Mouse (Mus musculus) MEL (cell line): ENCODE data around the gene Akr1cl. TPM values are rescaled to one million over a fixed set of nuclear protein-coding genes. Genes with fewer than 3 reads are reported as not detected.

Experiments
- DNase-seq: peaks from one replicate; pipeline ENCODE4 v3.0.0; 2011; ENCODE audit warnings: low read depth, low spot score
- H3K27ac ChIP-seq: 2 replicates; pipeline ENCODE4 v1.5.1; 2012; ENCODE audit warnings: low read depth, mild to moderate bottlenecking, control low read depth, low read length, moderate library complexity; ENCODE audit not compliant: control insufficient read depth
- H3K27me3 ChIP-seq, 2 experiments: fragments of 150-350 bp in 1 of 2; sonication (generic) in 1 of 2; 2 replicates each; pipeline ENCODE4 v1.6.1; 2012; ENCODE audit warnings: low read length in 2 of 2, mild to moderate bottlenecking in 2 of 2, improper control_type of control experiment in 1 of 2, moderate library complexity in 1 of 2; ENCODE audit not compliant: insufficient read depth in 2 of 2, control insufficient read depth in 1 of 2
- H3K36me3 ChIP-seq, 2 experiments: 2 replicates each; pipeline ENCODE4 v1.6.1; 2012 to 2014; ENCODE audit warnings: low read length in 2 of 2, improper control_type of control experiment in 1 of 2, inconsistent platforms in 1 of 2, mild to moderate bottlenecking in 1 of 2; ENCODE audit not compliant: insufficient read depth in 2 of 2, control insufficient read depth in 1 of 2
- H3K4me1 ChIP-seq, 2 experiments: fragments of 150-350 bp in 1 of 2; sonication (generic) in 1 of 2; 2 replicates each; pipeline ENCODE4 v1.6.1; 2012; ENCODE audit warnings: low read length in 2 of 2, improper control_type of control experiment in 1 of 2, mild to moderate bottlenecking in 1 of 2; ENCODE audit not compliant: insufficient read depth in 2 of 2, control insufficient read depth in 1 of 2
- H3K4me3 ChIP-seq, 2 experiments: fragments of 150-350 bp in 1 of 2; sonication (generic) in 1 of 2; 2 replicates each; pipeline ENCODE4 v1.5.1; 2012; ENCODE audit warnings: low read depth in 2 of 2, low read length in 2 of 2, mild to moderate bottlenecking in 2 of 2, moderate library complexity in 2 of 2, control low read depth in 1 of 2, improper control_type of control experiment in 1 of 2; ENCODE audit not compliant: control insufficient read depth in 1 of 2, insufficient read depth in 1 of 2
- H3K79me2 ChIP-seq: 2 replicates; pipeline ENCODE4 v1.6.1; 2012; ENCODE audit warnings: mild to moderate bottlenecking, low read length, moderate library complexity; ENCODE audit not compliant: control insufficient read depth, poor library complexity, insufficient read depth
- H3K9ac ChIP-seq: 2 replicates; pipeline ENCODE4 v1.6.1; 2012; ENCODE audit warnings: low read depth, mild to moderate bottlenecking, control low read depth, low read length, moderate library complexity; ENCODE audit not compliant: control insufficient read depth, poor library complexity, severe bottlenecking
- H3K9me3 ChIP-seq: fragments of 150-350 bp; sonication (generic); replicated peaks from 2 replicates; pipeline ENCODE4 v1.6.1; 2012; ENCODE audit warnings: mild to moderate bottlenecking, low read length, improper control_type of control experiment, moderate library complexity; ENCODE audit not compliant: insufficient read depth
- CHD1 ChIP-seq: IDR thresholded peaks from 2 replicates; pipeline ENCODE4 v1.6.1; 2012; ENCODE audit warnings: low read depth, mild to moderate bottlenecking, inconsistent platforms, low read length, improper control_type of control experiment
- ELF1 ChIP-seq: IDR thresholded peaks from 2 replicates; pipeline ENCODE4 v1.6.1; 2014; ENCODE audit warnings: low read depth, mild to moderate bottlenecking, inconsistent platforms, low read length, improper control_type of control experiment, moderate library complexity
- GABPA ChIP-seq: IDR thresholded peaks from 2 replicates; pipeline ENCODE4 v1.6.1; 2012; ENCODE audit warnings: low read depth, mild to moderate bottlenecking, inconsistent platforms, low read length, improper control_type of control experiment, moderate library complexity
- GATA1 ChIP-seq: IDR thresholded peaks from 2 replicates; pipeline ENCODE4 v1.6.1; 2011; ENCODE audit warnings: low read depth, low read length, improper control_type of control experiment
- HCFC1 ChIP-seq: IDR thresholded peaks from 2 replicates; pipeline ENCODE4 v1.6.1; 2012; ENCODE audit warnings: low read depth, mild to moderate bottlenecking, inconsistent platforms, low read length, improper control_type of control experiment, moderate library complexity
- KAT2A ChIP-seq: conservative IDR thresholded peaks from 2 replicates; pipeline ENCODE4 v1.6.1; 2012; ENCODE audit warnings: low read depth, low read length, improper control_type of control experiment, inconsistent platforms
- MEF2A ChIP-seq: IDR thresholded peaks from 2 replicates; pipeline ENCODE4 v1.6.1; 2014; ENCODE audit warnings: low read depth, mild to moderate bottlenecking, inconsistent platforms, low read length, improper control_type of control experiment; ENCODE audit not compliant: poor library complexity, insufficient replicate concordance, severe bottlenecking; ENCODE audit errors: extremely low read depth
- MYB ChIP-seq: IDR thresholded peaks from 2 replicates; pipeline ENCODE4 v1.6.1; 2011; ENCODE audit warnings: mild to moderate bottlenecking, low read depth, low read length, improper control_type of control experiment
- POLR2AphosphoS2 ChIP-seq: IDR thresholded peaks from 2 replicates; pipeline ENCODE4 v1.6.1; 2011; ENCODE audit warnings: low read length, improper control_type of control experiment
- POLR2AphosphoS5 ChIP-seq: IDR thresholded peaks from 2 replicates; pipeline ENCODE4 v1.6.1; 2012; ENCODE audit warnings: low read depth, borderline replicate concordance, mild to moderate bottlenecking, inconsistent platforms, low read length, moderate library complexity, mixed read lengths
- SIN3A ChIP-seq: IDR thresholded peaks from 2 replicates; pipeline ENCODE4 v1.6.1; 2012; ENCODE audit warnings: low read length, improper control_type of control experiment, inconsistent platforms
- TBP ChIP-seq: IDR thresholded peaks from 2 replicates; pipeline ENCODE4 v1.8.0; 2011; ENCODE audit warnings: low read depth, low read length, improper control_type of control experiment
- UBTF ChIP-seq: IDR thresholded peaks from 2 replicates; pipeline ENCODE4 v1.6.1; 2012; ENCODE audit warnings: low read depth, mild to moderate bottlenecking, inconsistent platforms, low read length, improper control_type of control experiment, moderate library complexity, borderline replicate concordance; ENCODE audit not compliant: insufficient read depth
- USF2 ChIP-seq, 2 experiments: IDR thresholded peaks; 2 replicates each; pipeline ENCODE4 v1.6.1; 2011 to 2012; ENCODE audit warnings: improper control_type of control experiment in 2 of 2, low read length in 2 of 2, borderline replicate concordance in 1 of 2, inconsistent platforms in 1 of 2, low read depth in 1 of 2, mild to moderate bottlenecking in 1 of 2; ENCODE audit not compliant: insufficient read depth in 1 of 2
- ZC3H11A ChIP-seq: IDR thresholded peaks from 2 replicates; pipeline ENCODE4 v1.6.1; 2012; ENCODE audit warnings: low read depth, mild to moderate bottlenecking, inconsistent platforms, low read length, improper control_type of control experiment
- ZKSCAN1 ChIP-seq: IDR thresholded peaks from 2 replicates; pipeline ENCODE4 v1.6.1; 2012; ENCODE audit warnings: low read depth, mild to moderate bottlenecking, inconsistent platforms, low read length, improper control_type of control experiment, moderate library complexity
- ZMIZ1 ChIP-seq: IDR thresholded peaks from 2 replicates; pipeline ENCODE4 v1.6.1; 2012; ENCODE audit warnings: low read depth, mild to moderate bottlenecking, inconsistent platforms, low read length, improper control_type of control experiment, moderate library complexity
- ZNF384 ChIP-seq: IDR thresholded peaks from 2 replicates; pipeline ENCODE4 v1.6.1; 2012; ENCODE audit warnings: low read depth, mild to moderate bottlenecking, inconsistent platforms, low read length, improper control_type of control experiment
- polyA plus RNA-seq, 2 experiments: library from polyadenylated mRNA; stranded (reverse) in 1 of 2; unstranded in 1 of 2; fragments of >175 nt in 1 of 2; fragments of >200 nt in 1 of 2; gene quantifications; 2 replicates each; pipeline versions ENCODE4 v1.2.1 to v1.2.4; 2012; ENCODE audit warnings: low replicate concordance in 2 of 2, low read depth in 1 of 2; ENCODE audit not compliant: insufficient read length in 2 of 2, insufficient read depth in 1 of 2, missing spikeins in 1 of 2
- total RNA-seq: library from RNA; depleted of rRNA; stranded (reverse); fragments of 300-350 nt; gene quantifications from 2 replicates; pipeline ENCODE4 v1.2.3, GENCODE M21; 2012

Gene Akr1cl
- total and polyA plus RNA-seq, 3 experiments = not detected

GRCm38 (mm10) chr1:65004526-65004925 is 28.0 kb downstream of the Akr1cl start:
- Histone ChIP-seq H3K9me3 (no peaks in the 10 kb centered on the region), H3K4me1 (no peaks in the 10 kb centered on the region), H3K36me3 (no peaks in the 10 kb centered on the region), H3K9ac (no peak overlapping the region), H3K4me3 (no peak overlapping the region), H3K79me2 (no peaks in the 10 kb centered on the region), H3K27ac (no peak overlapping the region), H3K27me3 (no peaks in the 10 kb centered on the region; a peak in 1 of 4 replicates)
- DNase-seq = no peak
- no peak for TF ChIP-seq GABPA
- no peak for TF ChIP-seq UBTF
- TF ChIP-seq USF2 (IDR thresholded peaks at IDR 0.05; ENCODE audit: borderline replicate concordance in 1 of 2, insufficient read depth in 1 of 2, low read depth in 1 of 2, low read length in 2 of 2) = no peak
- no peak for TF ChIP-seq MEF2A
- no peak for TF ChIP-seq CHD1
- no peak for TF ChIP-seq ZKSCAN1

- H3K27me3 ChIP-seq = no peaks in the 10 kb centered on the region; a peak in 2 of 4 replicates
- no peak overlapping the region for H3K27ac ChIP-seq
- H3K9me3 ChIP-seq = no peaks in the 10 kb centered on the region
- TF ChIP-seq MYB = no peak
- TF ChIP-seq POLR2AphosphoS2 = no peak
- no peak for TF ChIP-seq MEF2A
- no peak for TF ChIP-seq POLR2AphosphoS5
- TF ChIP-seq TBP = no peak
- TF ChIP-seq USF2 (IDR thresholded peaks at IDR 0.05; ENCODE audit: borderline replicate concordance in 1 of 2, insufficient read depth in 1 of 2, low read depth in 1 of 2, low read length in 2 of 2) = no peak
- no peak for TF ChIP-seq ELF1
- TF ChIP-seq ZMIZ1 = no peak
- no peak for TF ChIP-seq SIN3A
- no peak for TF ChIP-seq GATA1
- TF ChIP-seq KAT2A = no peak
- TF ChIP-seq ZC3H11A = no peak
- TF ChIP-seq ZNF384 = no peak
- no peak for TF ChIP-seq HCFC1
- no peak for DNase-seq
- H3K36me3 ChIP-seq = no peaks in the 10 kb centered on the region
- no peaks in the 10 kb centered on the region for H3K79me2 ChIP-seq
- no peak overlapping the region for H3K4me3 ChIP-seq
- no peaks in the 10 kb centered on the region for H3K4me1 ChIP-seq
- no peak overlapping the region for H3K9ac ChIP-seq
Observed at GRCm38 (mm10) chr1:64993206-64993605, 39.4 kb downstream of the Akr1cl start.
